Mouse (Mus musculus): ENCODE results near the gene Ubac2.
A peak's percentile ranks its signal among the peaks of the same experiment; 100 is the strongest.

Ubac2 gene

GRCm38 (mm10) chr14:121983009-121983933 is 104.9 kb downstream of the Ubac2 start:
- DNase-seq = no peak

GRCm38 (mm10) chr14:121985477-121985876 is 107.1 kb downstream of the Ubac2 start:
- no peak for DNase-seq

- no peak for DNase-seq
Measured at GRCm38 (mm10) chr14:121986028-121986427, 107.6 kb downstream of the Ubac2 start.

- no peak for DNase-seq
Measured at GRCm38 (mm10) chr14:121987287-121987686, 108.9 kb downstream of the Ubac2 start.

- no peak for DNase-seq
Measured at GRCm38 (mm10) chr14:121987691-121988090, 109.3 kb downstream of the Ubac2 start.

- DNase-seq = no peak
Measured at GRCm38 (mm10) chr14:121989331-121989730, 110.9 kb downstream of the Ubac2 start.

- no peak for DNase-seq
Measured at GRCm38 (mm10) chr14:121989869-121990268, 111.4 kb downstream of the Ubac2 start.

- DNase-seq = no peak
Measured at GRCm38 (mm10) chr14:121990897-121991296, 112.5 kb downstream of the Ubac2 start.

- no peak for DNase-seq
Measured at GRCm38 (mm10) chr14:121991921-121992320, 113.5 kb downstream of the Ubac2 start.

- DNase-seq = no peak
Measured at GRCm38 (mm10) chr14:121992395-121993280, 114.2 kb downstream of the Ubac2 start.

GRCm38 (mm10) chr14:121993616-121994015 is 115.2 kb downstream of the Ubac2 start:
- DNase-seq = no peak

GRCm38 (mm10) chr14:121994171-121994700 is 115.8 kb downstream of the Ubac2 start:
- DNase-seq = no peak

- no peak for DNase-seq
Measured at GRCm38 (mm10) chr14:121994846-121995556, 116.6 kb downstream of the Ubac2 start.

- no peak for DNase-seq
Measured at GRCm38 (mm10) chr14:121995557-121995870, 117.1 kb downstream of the Ubac2 start.

- no peak for DNase-seq
Measured at GRCm38 (mm10) chr14:121996786-121997185, 118.4 kb downstream of the Ubac2 start.

GRCm38 (mm10) chr14:121999455-121999854 is 121.0 kb downstream of the Ubac2 start:
- no peak for DNase-seq

GRCm38 (mm10) chr14:122000346-122001105 is 122.1 kb downstream of the Ubac2 start:
- DNase-seq = no peak

GRCm38 (mm10) chr14:122002224-122002623 is 123.8 kb downstream of the Ubac2 start:
- DNase-seq = no peak

GRCm38 (mm10) chr14:122003812-122004211 is 125.4 kb downstream of the Ubac2 start:
- no peak for DNase-seq

- no peak for DNase-seq
Measured at GRCm38 (mm10) chr14:122008261-122008660, 129.8 kb downstream of the Ubac2 start.

GRCm38 (mm10) chr14:122009502-122009901 is 131.1 kb downstream of the Ubac2 start:
- peak; percentile 66 to 83 for DNase-seq

GRCm38 (mm10) chr14:122010301-122010700 is 131.9 kb downstream of the Ubac2 start:
- DNase-seq = no peak
